Mouse (Mus musculus): ENCODE data around the gene Odf3l1.
A peak's percentile ranks its signal among the peaks of the same experiment; 100 is the strongest.

Odf3l1 gene

DNA sequence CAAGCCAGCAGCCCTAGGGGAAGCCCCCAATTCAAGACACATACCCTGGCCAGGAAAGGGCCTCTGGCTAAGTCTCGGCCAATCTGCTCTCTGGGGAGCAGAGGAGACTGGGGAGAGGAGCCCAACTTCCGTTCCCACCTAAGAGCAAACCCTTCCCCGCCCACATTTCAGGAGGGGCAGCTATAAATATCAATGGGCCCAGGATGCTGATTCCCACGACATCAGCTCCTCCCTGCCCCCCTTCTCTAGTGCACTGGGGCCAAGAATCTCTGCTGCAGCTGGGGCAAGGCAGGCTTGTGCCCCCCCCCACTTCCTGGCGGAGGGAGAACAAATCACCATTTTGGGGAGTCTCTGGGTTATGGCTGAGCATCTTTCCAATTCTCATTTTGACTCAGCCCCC is 6.7 kb upstream of the Odf3l1 start:
- Histone ChIP-seq H3K27me3 (ENCODE audit: control insufficient read depth, insufficient read depth, low read length, poor library complexity, severe bottlenecking) (no peaks in the 10 kb centered on the region), H3K36me3 (ENCODE audit: control insufficient read depth, insufficient read depth, low read length, poor library complexity, severe bottlenecking) (no peaks in the 10 kb centered on the region)
- DNase-seq (ENCODE audit: low read depth, low spot score) = no peak

DNA sequence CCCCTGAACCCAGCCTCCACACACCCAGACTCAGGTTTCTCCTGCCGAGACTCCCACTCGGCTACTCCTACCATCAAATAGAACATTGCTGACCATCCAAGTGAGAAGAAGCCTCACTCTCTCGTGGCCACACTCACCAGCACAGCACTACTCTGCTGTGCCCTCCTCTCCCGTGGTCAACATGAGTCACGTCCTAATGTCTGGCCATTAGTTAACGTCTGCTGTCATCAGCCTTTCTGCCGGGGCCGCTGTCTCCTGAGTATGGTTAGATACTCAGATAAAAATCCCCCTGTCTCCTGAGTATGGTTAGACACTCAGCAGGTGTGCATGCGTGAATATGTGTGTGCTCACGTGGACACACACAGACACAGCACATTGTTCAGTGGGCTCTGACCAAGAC is 6.3 kb upstream of the Odf3l1 start:
- Histone ChIP-seq H3K36me3 (ENCODE audit: control insufficient read depth, insufficient read depth, low read length, poor library complexity, severe bottlenecking) (no peaks in the 10 kb centered on the region), H3K27me3 (ENCODE audit: control insufficient read depth, insufficient read depth, low read length, poor library complexity, severe bottlenecking) (no peaks in the 10 kb centered on the region)
- no peak for DNase-seq (ENCODE audit: low read depth, low spot score)

DNA sequence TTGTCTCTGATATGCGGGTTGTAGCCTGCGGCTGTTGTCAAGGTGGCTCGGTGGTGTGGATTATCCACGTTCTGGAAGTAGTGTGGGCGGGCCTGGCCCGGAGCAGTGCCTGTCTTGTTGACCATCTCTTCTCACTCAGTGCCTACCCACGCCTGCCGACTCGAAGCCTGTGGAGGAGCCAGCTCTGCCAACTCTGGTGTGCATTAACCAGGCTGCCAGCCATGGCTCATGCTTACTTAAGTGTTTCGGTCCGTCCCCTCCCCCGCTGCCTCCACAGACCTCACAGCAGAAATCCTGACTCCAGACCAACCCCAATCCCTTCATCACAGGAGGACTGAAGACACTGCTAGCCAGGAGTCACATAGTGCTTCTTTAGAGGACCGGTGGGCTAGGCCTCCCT is 5.1 kb upstream of the Odf3l1 start:
- Histone ChIP-seq H3K36me3 (ENCODE audit: control insufficient read depth, insufficient read depth, low read length, poor library complexity, severe bottlenecking) (no peaks in the 10 kb centered on the region), H3K27me3 (ENCODE audit: control insufficient read depth, insufficient read depth, low read length, poor library complexity, severe bottlenecking) (no peaks in the 10 kb centered on the region)
- no peak for DNase-seq (ENCODE audit: low read depth, low spot score)

DNA sequence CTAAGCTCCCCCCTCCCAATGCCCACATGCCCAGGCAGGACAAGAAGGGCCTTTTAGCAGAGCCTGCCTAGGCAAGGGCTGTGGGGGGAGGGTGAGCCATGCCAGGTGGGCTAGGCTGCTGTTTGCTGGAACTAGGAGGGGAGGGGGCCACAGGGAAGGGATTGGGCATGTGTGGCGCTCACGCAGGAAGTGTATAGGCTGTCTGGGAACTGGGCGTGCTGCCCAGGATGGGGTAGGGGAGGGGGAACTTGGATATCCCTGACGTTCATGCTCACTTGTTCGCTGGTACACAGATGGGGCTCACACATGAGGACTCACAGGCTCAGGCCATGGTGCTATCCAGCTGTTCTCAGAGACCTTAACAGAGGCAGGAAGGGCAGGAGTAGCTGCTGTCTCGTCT is 3.8 kb upstream of the Odf3l1 start:
- DNase-seq (ENCODE audit: low read depth, low spot score) = no peak

DNA sequence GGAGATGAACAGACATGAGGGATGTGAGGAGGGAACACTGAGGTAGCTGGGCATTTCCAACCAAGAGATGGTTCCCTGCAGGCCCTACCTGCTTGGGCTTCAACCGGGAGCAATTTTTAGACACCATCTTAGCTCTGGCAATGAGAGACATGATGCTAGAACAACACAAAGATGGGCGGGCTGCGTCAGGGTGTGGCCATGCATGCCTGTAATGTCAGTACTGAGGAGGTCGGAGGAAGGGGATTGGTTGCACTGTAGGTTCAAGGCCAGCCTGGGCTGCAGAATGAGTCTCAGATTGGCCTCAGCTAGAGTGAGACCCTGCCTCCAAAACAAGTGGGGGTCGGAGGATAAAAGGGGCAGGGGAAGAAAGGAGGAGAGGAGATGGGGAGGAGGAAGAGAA is 2.0 kb upstream of the Odf3l1 start:
- Histone ChIP-seq H3K27me3 (ENCODE audit: control insufficient read depth, insufficient read depth, low read length, poor library complexity, severe bottlenecking) (no peaks in the 10 kb centered on the region), H3K36me3 (ENCODE audit: control insufficient read depth, insufficient read depth, low read length, poor library complexity, severe bottlenecking) (no peaks in the 10 kb centered on the region)
- no peak for DNase-seq (ENCODE audit: low read depth, low spot score)

More for the DNA sequence above, 3.8 kb upstream of the Odf3l1 start:
- no peaks in the 10 kb centered on the region for H3K27me3 ChIP-seq (ENCODE audit: control insufficient read depth, insufficient read depth, low read length, poor library complexity, severe bottlenecking)
- no peaks in the 10 kb centered on the region for H3K36me3 ChIP-seq (ENCODE audit: control insufficient read depth, insufficient read depth, low read length, poor library complexity, severe bottlenecking)

DNA sequence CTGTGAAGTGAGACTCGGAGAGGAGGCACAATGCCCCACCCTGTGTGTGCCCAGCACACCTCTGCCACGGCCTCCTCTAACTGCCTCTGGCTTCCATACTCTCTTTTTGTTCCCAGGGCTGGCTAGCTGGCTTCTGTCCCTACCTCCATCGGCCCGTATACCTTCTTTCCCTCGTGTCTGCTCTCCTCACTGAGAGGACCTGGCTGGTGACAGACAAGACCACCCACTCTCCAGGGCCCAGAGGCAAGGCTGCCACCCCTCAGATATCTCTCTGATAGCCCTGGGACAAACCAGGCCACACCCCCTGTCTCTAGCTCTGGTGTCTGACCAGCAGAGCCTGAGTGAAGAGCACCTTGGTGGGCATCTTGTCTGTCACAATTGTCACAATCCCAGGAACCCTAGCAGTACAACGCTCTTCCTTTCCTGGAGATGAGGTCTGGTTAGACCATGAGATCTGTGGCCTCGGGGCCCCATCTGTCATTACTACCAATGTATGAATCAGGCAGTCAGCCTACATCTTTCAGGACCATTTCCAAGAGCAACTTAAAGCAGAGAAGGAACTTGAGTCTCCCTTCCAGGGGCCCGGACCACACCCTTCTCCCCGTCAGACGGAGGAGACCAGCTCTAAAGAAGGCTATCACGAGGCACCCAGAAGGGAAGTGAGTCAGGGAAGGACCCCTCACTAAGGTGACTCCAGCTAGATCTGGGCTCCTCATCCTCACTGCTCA is 1.4 kb upstream of the Odf3l1 start:
- DNase-seq (ENCODE audit: low read depth, low spot score) = no peak
- H3K27me3 ChIP-seq (ENCODE audit: control insufficient read depth, insufficient read depth, low read length, poor library complexity, severe bottlenecking) = no peaks in the 10 kb centered on the region
- H3K36me3 ChIP-seq (ENCODE audit: control insufficient read depth, insufficient read depth, low read length, poor library complexity, severe bottlenecking) = no peaks in the 10 kb centered on the region

DNA sequence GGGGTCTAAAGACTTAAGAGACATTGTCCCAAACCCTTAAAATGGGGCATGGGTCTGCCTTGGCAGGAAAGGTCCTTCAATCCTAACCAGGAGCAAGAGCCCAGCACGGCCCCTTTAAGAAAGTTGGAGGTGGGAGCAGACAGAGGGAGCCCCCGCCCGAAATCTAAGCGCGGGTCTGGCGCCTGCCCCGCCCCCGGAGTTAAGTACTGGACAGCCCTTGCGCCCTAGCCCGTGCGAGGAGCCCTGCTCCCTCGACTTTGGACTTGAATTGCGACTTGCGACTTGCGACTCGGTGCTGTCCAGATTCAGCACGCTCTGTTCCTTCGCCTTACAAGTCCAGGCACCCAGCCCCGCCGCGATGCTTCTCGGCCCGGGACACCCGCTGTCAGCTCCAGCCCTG is 353 bp upstream of the Odf3l1 start, which contains the start of gene Cspg4:
Gene Cspg4, plus strand, starts transcription at position 202 of the 400 bp plus-strand sequence.
- no peak for DNase-seq (ENCODE audit: low read depth, low spot score)
- H3K27me3 ChIP-seq (ENCODE audit: control insufficient read depth, insufficient read depth, low read length, poor library complexity, severe bottlenecking) = no peaks in the 10 kb centered on the region
- H3K36me3 ChIP-seq (ENCODE audit: control insufficient read depth, insufficient read depth, low read length, poor library complexity, severe bottlenecking) = no peaks in the 10 kb centered on the region

DNA sequence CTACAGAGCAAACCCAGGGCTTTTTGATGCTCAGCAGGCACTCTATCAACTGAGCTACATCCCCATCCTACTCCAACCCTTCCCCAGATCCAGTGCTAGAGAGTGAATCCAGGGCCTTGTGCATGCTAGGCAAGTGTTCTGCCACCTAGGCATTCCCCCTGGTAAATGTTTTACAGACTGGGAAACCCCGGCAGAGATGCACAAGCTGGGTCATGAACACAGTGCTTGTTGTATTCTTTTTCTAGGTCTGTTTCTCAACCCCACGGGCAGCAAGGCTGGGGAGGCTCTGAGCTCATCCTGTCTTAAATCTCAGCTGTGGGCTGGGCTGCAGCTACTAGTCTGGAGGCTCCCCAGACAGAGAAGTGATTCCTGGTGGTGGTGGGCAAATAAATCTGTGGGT is 1.6 kb downstream of the Odf3l1 start:
- Histone ChIP-seq H3K36me3 (ENCODE audit: control insufficient read depth, insufficient read depth, low read length, poor library complexity, severe bottlenecking) (no peaks in the 10 kb centered on the region), H3K27me3 (ENCODE audit: control insufficient read depth, insufficient read depth, low read length, poor library complexity, severe bottlenecking) (no peaks in the 10 kb centered on the region)
- no peak for DNase-seq (ENCODE audit: low read depth, low spot score)

DNA sequence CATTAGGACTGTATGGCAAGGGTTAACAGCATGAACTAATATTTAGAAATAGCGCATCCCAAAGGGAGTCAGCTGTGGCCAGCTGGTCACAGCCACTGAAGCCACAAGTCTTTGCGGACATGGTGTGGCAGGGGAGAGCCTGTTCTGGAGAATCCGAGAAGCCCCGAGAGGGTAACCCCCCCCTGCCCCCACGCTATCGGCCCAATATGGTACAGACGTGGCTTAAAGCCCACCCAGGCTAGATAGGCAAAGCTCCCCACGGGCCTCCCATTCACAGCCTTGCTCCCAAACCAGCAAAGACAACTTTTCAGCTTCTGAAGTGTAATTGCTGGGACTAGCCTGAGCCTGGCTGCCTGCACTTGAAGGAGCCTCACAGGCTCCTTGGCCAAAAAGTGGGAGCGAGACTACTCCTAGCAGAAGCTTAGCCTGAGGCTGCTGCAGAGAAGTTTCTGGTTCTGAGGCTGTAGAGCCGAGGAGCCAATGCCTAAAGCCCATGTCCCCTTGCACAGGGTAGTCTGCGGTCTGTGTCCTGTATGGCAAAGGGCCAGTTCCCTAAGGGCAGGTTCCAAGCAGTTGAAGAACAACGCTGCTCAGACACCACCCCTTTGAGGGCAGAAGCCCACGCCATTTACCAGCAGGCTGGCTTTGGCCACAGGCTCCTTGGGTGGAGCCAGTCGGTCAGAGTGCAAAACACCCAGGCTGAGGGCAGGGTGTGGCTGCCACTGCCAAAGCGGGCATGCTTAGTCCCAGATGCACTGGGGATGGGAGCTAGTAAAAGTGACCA is 3.8 kb downstream of the Odf3l1 start:
- DNase-seq (ENCODE audit: low read depth, low spot score) = no peak
- H3K27me3 ChIP-seq (ENCODE audit: control insufficient read depth, insufficient read depth, low read length, poor library complexity, severe bottlenecking) = no peaks in the 10 kb centered on the region
- no peaks in the 10 kb centered on the region for H3K36me3 ChIP-seq (ENCODE audit: control insufficient read depth, insufficient read depth, low read length, poor library complexity, severe bottlenecking)

DNA sequence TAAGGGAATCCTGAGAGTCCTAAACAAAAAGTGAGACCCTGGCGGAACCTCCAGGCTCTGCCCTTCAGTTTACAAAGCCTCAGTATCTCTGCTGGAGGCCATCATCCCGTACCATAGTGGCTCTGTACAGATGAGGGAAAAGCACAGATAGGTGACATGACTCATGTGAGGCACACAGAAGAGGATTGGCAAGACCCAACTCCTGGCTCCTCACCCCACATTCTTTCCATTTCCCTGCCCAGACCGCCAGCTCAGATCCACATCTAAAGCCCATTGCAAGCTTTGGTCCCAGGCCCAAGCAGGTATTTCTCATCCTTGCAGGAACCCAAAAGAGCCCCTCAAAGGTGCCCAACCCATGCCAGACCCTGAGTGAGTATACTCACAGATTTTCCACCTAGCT is 4.4 kb downstream of the Odf3l1 start:
- no peaks in the 10 kb centered on the region for H3K27me3 ChIP-seq (ENCODE audit: control insufficient read depth, insufficient read depth, low read length, poor library complexity, severe bottlenecking)
- no peak for DNase-seq (ENCODE audit: low read depth, low spot score)
- no peaks in the 10 kb centered on the region for H3K36me3 ChIP-seq (ENCODE audit: control insufficient read depth, insufficient read depth, low read length, poor library complexity, severe bottlenecking)

DNA sequence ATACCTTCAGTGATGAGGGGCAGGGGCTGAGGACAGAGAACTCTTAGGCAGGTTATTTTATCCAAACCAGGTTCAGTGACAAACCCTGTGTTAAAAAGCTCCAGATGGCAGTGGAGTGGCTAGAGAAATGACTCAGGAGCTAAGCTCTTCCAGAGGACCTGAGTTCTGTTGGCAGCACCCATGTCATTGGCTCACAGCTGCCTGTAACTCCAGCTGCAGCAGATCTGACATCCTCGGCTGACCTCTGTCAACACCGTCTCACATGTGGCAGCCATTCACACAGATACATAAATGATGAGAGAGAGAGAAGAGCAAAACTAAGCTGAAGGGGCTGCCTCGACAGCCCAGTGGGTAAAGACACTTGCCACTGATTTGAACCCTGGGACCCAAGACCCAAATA is 7.0 kb downstream of the Odf3l1 start:
- Histone ChIP-seq H3K27me3 (ENCODE audit: control insufficient read depth, insufficient read depth, low read length, poor library complexity, severe bottlenecking) (no peaks in the 10 kb centered on the region), H3K36me3 (ENCODE audit: control insufficient read depth, insufficient read depth, low read length, poor library complexity, severe bottlenecking) (no peaks in the 10 kb centered on the region)
- no peak for DNase-seq (ENCODE audit: low read depth, low spot score)

DNA sequence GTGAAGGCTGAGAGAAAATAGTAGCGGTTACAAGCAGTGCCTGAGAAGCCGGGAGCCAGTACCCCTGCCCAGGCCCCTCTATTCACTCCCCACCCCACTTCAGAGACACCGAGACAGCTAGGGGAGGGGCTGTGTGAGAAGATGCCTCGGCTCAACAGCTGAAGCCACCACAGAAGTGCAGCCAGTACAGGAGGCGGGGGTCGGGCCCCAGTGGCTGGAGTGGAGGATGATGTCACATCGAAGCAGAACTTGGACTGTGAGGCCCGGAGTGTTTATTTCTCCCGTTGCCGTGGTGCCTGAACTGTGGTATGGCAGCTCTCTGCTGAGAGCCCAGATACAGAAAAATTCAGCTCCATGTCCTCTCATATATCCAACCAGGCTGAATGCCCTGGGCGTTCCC is 12.7 kb downstream of the Odf3l1 start:
- H3K36me3 ChIP-seq (ENCODE audit: control insufficient read depth, insufficient read depth, low read length, poor library complexity, severe bottlenecking) = no peaks in the 10 kb centered on the region
- no peak for DNase-seq (ENCODE audit: low read depth, low spot score)
- no peaks in the 10 kb centered on the region for H3K27me3 ChIP-seq (ENCODE audit: control insufficient read depth, insufficient read depth, low read length, poor library complexity, severe bottlenecking)

DNA sequence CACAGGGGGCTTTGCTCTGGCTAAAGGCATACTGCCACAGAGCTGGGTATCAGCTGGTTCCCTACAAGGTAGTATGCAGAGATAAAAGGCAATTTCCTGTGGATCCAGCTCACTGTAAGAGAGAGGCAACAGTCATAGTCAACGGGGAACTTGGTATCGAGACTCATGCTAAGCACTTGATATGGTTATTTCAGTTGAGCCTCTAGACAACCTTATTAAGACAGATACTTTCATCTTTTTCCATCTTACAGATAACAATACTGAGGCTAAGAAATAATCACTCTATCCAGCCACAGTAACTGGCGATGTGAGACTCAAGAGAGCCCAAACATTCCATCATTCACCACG is 13.6 kb downstream of the Odf3l1 start:
- Histone ChIP-seq H3K36me3 (ENCODE audit: control insufficient read depth, insufficient read depth, low read length, poor library complexity, severe bottlenecking) (no peaks in the 10 kb centered on the region), H3K27me3 (ENCODE audit: control insufficient read depth, insufficient read depth, low read length, poor library complexity, severe bottlenecking) (no peaks in the 10 kb centered on the region)
- DNase-seq (ENCODE audit: low read depth, low spot score) = no peak

DNA sequence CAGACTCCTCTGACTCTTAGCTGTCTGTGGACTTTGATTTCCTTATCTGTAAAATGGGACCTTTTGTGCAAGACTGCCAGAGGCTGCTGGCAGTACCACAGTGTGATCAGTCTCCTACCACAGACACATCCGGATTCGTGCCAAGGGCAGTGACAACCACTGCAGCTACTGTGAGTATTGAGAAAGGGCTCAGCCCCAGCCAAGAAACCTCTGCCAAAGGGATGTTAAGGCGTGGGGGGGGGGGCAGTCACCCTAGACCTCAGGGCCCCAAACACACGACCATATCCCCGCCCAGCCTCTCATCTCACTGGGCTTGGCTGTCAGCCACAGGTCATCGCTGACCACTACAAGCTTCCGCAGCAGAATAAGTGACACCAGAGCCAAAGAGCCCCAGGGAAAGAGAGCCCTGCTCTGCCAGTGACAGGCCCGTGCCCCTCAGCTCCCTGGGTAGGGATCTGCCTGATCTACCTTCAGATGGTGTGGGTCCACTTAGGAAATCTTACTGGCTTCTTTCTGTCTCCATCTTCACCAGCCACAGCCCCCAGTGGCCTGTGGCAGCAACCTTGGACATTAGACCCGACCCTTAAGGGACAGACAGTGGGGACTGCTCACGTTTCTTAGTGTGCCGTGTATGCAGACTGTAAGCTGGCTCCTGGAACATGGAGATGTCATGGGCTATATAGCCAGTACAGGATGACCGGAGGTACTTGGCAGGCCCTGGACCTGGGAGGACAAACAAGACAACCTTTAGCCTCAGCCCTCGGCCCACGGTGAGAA is 14.2 kb downstream of the Odf3l1 start:
- Histone ChIP-seq H3K36me3 (ENCODE audit: control insufficient read depth, insufficient read depth, low read length, poor library complexity, severe bottlenecking) (no peaks in the 10 kb centered on the region), H3K27me3 (ENCODE audit: control insufficient read depth, insufficient read depth, low read length, poor library complexity, severe bottlenecking) (no peaks in the 10 kb centered on the region)
- DNase-seq (ENCODE audit: low read depth, low spot score) = no peak

DNA sequence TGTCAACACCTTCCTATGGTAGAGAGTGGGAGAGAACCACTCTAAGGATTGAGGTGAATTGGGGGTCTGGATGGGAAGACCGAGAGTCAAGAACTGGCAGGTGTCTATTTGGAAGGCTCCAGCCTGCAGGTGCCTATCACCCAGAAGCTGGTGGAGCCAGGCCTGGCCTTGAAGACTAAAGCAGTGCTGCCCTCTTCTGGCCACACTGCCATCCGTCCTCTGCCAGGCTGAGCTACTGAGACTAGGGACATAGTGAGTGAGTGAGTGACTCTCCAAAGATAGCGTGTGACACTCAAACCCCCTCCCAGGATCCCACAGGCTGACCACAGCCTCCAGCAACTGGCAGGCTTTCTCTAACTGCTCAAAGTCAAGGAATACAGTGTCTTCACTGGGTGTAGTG is 17.0 kb downstream of the Odf3l1 start:
- DNase-seq (ENCODE audit: low read depth, low spot score) = peak; percentile 58
- Histone ChIP-seq H3K36me3 (ENCODE audit: control insufficient read depth, insufficient read depth, low read length, poor library complexity, severe bottlenecking) (no peaks in the 10 kb centered on the region), H3K27me3 (ENCODE audit: control insufficient read depth, insufficient read depth, low read length, poor library complexity, severe bottlenecking) (no peaks in the 10 kb centered on the region)

All from splenic B cell, adult 2 months (primary cell).